Mouse (Mus musculus) liver, embryonic 13.5 days (tissue): ENCODE results near the gene Ddah1. TPM values are rescaled to one million over a fixed set of nuclear protein-coding genes. Genes with fewer than 3 reads are reported as not detected.

Source experiments
- ATAC-seq: fragments of 200-750 bp; cut with Nextera tagmentation; 2 replicates; pipeline ENCODE4 v1.8.0; 2017; ENCODE audit warnings: low read depth, mild to moderate bottlenecking, moderate number of reproducible peaks, moderate library complexity
- DNase-seq: peaks from one replicate; pipeline ENCODE4 v3.0.0; 2022
- H3K27ac ChIP-seq: fragments of 300-500 bp; sonication (generic); 2 replicates; pipeline ENCODE4 v1.5.1; 2015; ENCODE audit warnings: moderate library complexity, mild to moderate bottlenecking, inconsistent platforms
- H3K27me3 ChIP-seq: fragments of 300-500 bp; sonication (generic); 2 replicates; pipeline ENCODE4 v1.6.1; 2015; ENCODE audit warnings: mild to moderate bottlenecking, inconsistent platforms
- H3K36me3 ChIP-seq: fragments of 300-500 bp; sonication (generic); 2 replicates; pipeline ENCODE4 v1.6.1; 2015; ENCODE audit warnings: mild to moderate bottlenecking, inconsistent platforms
- H3K4me1 ChIP-seq: fragments of 300-500 bp; sonication (generic); replicated peaks from 2 replicates; pipeline ENCODE4 v1.6.1; 2015; ENCODE audit warnings: inconsistent platforms
- H3K4me2 ChIP-seq: fragments of 300-500 bp; sonication (generic); 2 replicates; pipeline ENCODE4 v1.6.1; 2015; ENCODE audit warnings: inconsistent platforms, mild to moderate bottlenecking, moderate library complexity
- H3K4me3 ChIP-seq: fragments of 300-500 bp; sonication (generic); replicated peaks from 2 replicates; pipeline ENCODE4 v1.5.1; 2015; ENCODE audit warnings: mild to moderate bottlenecking, inconsistent platforms
- H3K9ac ChIP-seq: fragments of 300-500 bp; sonication (generic); 2 replicates; pipeline ENCODE4 v1.6.1; 2015; ENCODE audit warnings: mild to moderate bottlenecking, inconsistent platforms
- H3K9me3 ChIP-seq: fragments of 300-500 bp; sonication (generic); replicated peaks from 2 replicates; pipeline ENCODE4 v1.6.1; 2016; ENCODE audit warnings: inconsistent platforms
- WGBS: fragments of 180-500 bp; shearing (Covaris S2); methylation state at CpG from one replicate; pipeline ENCODE4 v1.1.7; 2015; ENCODE audit not compliant: insufficient replicate concordance; 5-methylcytosine and 5-hydroxymethylcytosine counted together
- polyA plus RNA-seq: library from polyadenylated mRNA; unstranded; fragments of >200 nt; fragmentation: Nextera tagmentation; extraction: Ambion mirVana; gene quantifications from 2 replicates; pipeline ENCODE4 v1.2.1, GENCODE M21; 2015

The Ddah1 gene
- polyA plus RNA-seq, 1 experiment from 2014 or later, result 39.3 TPM

DNA sequence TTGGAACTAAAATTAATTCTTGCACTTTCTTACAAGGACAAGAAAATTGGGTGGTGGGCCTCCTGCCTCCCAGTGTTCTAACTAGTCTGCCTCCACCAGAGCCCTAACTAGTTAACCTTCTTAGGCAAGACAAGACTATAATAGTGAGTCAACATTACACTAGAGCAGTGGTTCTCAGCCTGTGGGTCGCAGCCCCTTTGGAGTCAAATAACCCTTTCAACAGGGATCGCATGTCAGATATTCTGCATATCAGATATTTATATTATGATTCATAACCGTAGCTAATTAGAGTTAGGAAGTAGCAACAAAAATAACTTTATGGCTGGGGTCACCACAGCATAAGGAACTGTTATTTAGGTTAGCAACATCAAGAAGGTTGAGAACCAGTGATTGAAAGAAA, 86.4 kb downstream of the Ddah1 start:
- no peak overlapping the region for H3K9ac ChIP-seq

GRCm38 (mm10) chr3:145846255-145846654, 87.8 kb downstream of the Ddah1 start:
- no peak overlapping the region for H3K4me2 ChIP-seq
- H3K9ac ChIP-seq, result no peak overlapping the region
- no peak overlapping the region for H3K27ac ChIP-seq
- no peaks in the 10 kb centered on the region for H3K9me3 ChIP-seq
- H3K27me3 ChIP-seq, result no peaks in the 10 kb centered on the region
- no peak overlapping the region for H3K4me3 ChIP-seq
- 85% methylated on average over 2 of the region's 2 CpGs for WGBS
- H3K4me1 ChIP-seq, result peaks cover 12% of the 10 kb centered on the region
- DNase-seq, result no peak
- ATAC-seq, result no peak
- no peaks in the 10 kb centered on the region for H3K36me3 ChIP-seq

More for the DNA sequence above, 86.4 kb downstream of the Ddah1 start:
- ATAC-seq (no peak), DNase-seq (no peak)
- Histone ChIP-seq H3K27ac (no peak overlapping the region), H3K9me3 (no peaks in the 10 kb centered on the region), H3K27me3 (no peaks in the 10 kb centered on the region), H3K36me3 (no peaks in the 10 kb centered on the region), H3K4me3 (no peak overlapping the region), H3K4me2 (no peak overlapping the region), H3K4me1 (peaks cover 12% of the 10 kb centered on the region)
- 64% methylated on average over 3 of the region's 3 CpGs for WGBS

DNA sequence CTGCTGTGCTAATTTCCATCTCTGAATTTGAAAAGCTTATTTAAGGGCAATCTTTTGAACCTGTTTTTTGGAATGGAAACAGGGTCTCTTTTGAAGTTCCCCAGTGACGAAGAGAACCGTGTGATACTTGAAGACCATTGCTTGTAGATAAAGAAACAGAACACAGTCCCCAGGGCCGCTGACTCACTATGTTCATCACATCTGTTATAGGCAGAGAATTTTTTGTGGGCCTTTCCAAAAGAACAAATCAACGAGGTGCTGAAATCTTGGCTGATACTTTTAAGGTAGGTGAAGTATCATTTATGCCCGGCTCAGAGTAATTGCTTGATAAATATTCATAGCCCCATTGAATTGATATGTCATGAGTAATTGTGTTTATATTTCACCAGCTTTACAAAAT, 93.6 kb downstream of the Ddah1 start:
- DNase-seq, result no peak
- no peak overlapping the region for H3K4me3 ChIP-seq
- no peak overlapping the region for H3K9ac ChIP-seq
- peaks cover 12% of the 10 kb centered on the region for H3K36me3 ChIP-seq
- H3K9me3 ChIP-seq, result no peaks in the 10 kb centered on the region
- no peak for ATAC-seq
- H3K4me2 ChIP-seq, result no peak overlapping the region
- no peaks in the 10 kb centered on the region for H3K4me1 ChIP-seq
- WGBS, result 65% methylated on average over 5 of the region's 5 CpGs
- no peak overlapping the region for H3K27ac ChIP-seq
- no peaks in the 10 kb centered on the region for H3K27me3 ChIP-seq

DNA sequence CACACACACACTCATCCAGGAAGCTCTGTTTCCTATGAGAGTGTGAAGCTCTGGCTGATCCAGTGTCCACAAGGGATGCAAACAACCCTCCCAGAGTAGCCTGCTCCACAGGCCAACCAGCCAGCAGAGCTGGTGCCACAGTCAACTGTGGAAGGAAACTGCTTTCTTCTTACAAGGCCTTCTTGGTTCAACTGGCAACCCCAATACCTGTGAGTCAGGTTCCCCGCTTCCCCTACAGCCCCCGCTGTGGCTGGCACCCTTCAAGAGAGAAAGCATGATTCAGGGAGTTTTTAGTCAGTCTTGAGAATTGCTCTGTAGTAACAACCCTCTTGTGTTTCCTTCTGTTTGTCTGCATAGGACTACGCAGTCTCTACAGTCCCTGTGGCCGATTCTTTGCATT, 94.3 kb downstream of the Ddah1 start:
- H3K36me3 ChIP-seq, result peaks cover 12% of the 10 kb centered on the region
- H3K4me2 ChIP-seq, result no peak overlapping the region
- ATAC-seq (no peak), DNase-seq (no peak)
- no peaks in the 10 kb centered on the region for H3K27me3 ChIP-seq
- H3K4me3 ChIP-seq, result no peak overlapping the region
- no peak overlapping the region for H3K27ac ChIP-seq
- no peak overlapping the region for H3K9ac ChIP-seq
- 83% methylated on average over 4 of the region's 4 CpGs for WGBS
- no peaks in the 10 kb centered on the region for H3K9me3 ChIP-seq
- H3K4me1 ChIP-seq, result no peaks in the 10 kb centered on the region

- H3K4me3 ChIP-seq, result no peak overlapping the region
- no peaks in the 10 kb centered on the region for H3K9me3 ChIP-seq
- no peak for ATAC-seq
- H3K27ac ChIP-seq, result no peak overlapping the region
- H3K4me2 ChIP-seq, result no peak overlapping the region
- 68% methylated on average over 4 of the region's 4 CpGs for WGBS
- DNase-seq, result no peak
- no peaks in the 10 kb centered on the region for H3K4me1 ChIP-seq
- peaks cover 12% of the 10 kb centered on the region for H3K36me3 ChIP-seq
- no peaks in the 10 kb centered on the region for H3K27me3 ChIP-seq
- no peak overlapping the region for H3K9ac ChIP-seq
Measured at GRCm38 (mm10) chr3:145853713-145854112, 95.2 kb downstream of the Ddah1 start.

DNA sequence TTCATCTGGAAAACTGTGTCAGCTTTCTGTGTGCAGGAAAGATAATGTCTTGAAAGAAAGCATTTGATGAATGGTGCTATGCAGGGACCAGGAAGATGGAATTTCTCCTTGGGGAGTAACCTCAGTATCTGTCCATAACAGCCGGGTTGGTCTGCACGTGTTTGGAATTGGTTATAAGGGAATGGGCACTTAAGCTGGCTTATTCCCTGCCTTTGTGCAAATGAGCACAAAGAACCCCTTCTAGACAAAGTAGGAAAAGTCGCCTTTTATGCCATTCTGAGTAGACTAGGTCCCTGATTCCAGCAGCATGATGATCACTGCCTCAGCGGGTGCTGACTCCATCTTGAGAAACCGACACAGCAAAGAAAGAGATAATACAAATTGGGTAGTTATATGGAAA, 96.0 kb downstream of the Ddah1 start:
- Histone ChIP-seq H3K4me2 (no peak overlapping the region), H3K9me3 (no peaks in the 10 kb centered on the region), H3K27me3 (no peaks in the 10 kb centered on the region), H3K27ac (no peak overlapping the region), H3K9ac (no peak overlapping the region), H3K4me1 (no peaks in the 10 kb centered on the region), H3K36me3 (peaks cover 12% of the 10 kb centered on the region), H3K4me3 (no peak overlapping the region)
- DNase-seq (no peak), ATAC-seq (no peak)
- 61% methylated on average over 5 of the region's 5 CpGs for WGBS

DNA sequence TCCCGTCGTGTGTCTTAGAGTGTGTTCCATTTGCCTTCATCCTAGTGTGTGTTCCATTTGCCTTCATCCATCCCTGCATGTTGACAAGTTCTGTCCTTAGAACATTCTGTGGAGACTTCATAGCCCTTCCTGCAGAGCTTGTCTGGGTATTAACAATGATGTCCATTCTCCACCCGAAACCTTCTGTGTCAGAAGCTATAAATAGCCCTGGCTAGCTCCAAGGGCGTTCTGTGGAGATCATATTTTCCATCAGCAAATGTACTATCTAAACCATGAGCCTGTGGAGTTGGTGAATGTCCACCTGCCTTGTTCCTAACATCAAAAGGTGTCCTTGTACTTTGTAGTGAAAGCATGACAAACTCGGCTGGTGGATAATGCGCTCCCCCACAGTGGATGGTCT, 96.8 kb downstream of the Ddah1 start:
- Histone ChIP-seq H3K27ac (no peak overlapping the region), H3K27me3 (no peaks in the 10 kb centered on the region)
- 70% methylated on average over 6 of the region's 6 CpGs for WGBS

DNA sequence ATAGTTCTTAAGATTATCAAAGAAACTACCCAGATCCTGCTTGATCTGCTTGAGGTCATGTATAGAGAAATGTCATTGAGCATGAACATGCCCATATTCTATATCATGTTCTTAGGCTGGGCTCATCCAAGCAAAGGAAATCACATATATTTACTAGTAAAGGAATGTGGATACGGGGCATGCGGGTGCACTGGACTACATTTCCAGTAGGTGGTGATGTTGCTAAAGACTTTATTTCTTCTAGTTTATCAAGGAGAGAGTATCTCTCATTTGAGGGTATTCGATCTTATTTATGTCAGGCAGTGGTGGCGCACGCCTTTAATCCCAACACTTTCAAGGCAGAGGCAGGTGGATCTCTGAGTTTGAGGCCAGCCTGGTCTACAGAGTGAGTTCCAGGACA, 99.9 kb downstream of the Ddah1 start:
- no peak overlapping the region for H3K9ac ChIP-seq
- H3K9me3 ChIP-seq, result no peaks in the 10 kb centered on the region
- H3K36me3 ChIP-seq, result peaks cover 7% of the 10 kb centered on the region
- no peak for DNase-seq
- H3K4me2 ChIP-seq, result no peak overlapping the region
- H3K27me3 ChIP-seq, result no peaks in the 10 kb centered on the region
- H3K4me3 ChIP-seq, result no peak overlapping the region
- no peak for ATAC-seq
- H3K27ac ChIP-seq, result no peak overlapping the region
- no peaks in the 10 kb centered on the region for H3K4me1 ChIP-seq
- 83% methylated on average over 5 of the region's 5 CpGs for WGBS

More for the DNA sequence above, 96.8 kb downstream of the Ddah1 start:
- no peak overlapping the region for H3K4me3 ChIP-seq
- no peaks in the 10 kb centered on the region for H3K9me3 ChIP-seq
- DNase-seq (no peak), ATAC-seq (no peak)
- no peak overlapping the region for H3K4me2 ChIP-seq
- H3K4me1 ChIP-seq, result no peaks in the 10 kb centered on the region
- peaks cover 12% of the 10 kb centered on the region for H3K36me3 ChIP-seq
- no peak overlapping the region for H3K9ac ChIP-seq

DNA sequence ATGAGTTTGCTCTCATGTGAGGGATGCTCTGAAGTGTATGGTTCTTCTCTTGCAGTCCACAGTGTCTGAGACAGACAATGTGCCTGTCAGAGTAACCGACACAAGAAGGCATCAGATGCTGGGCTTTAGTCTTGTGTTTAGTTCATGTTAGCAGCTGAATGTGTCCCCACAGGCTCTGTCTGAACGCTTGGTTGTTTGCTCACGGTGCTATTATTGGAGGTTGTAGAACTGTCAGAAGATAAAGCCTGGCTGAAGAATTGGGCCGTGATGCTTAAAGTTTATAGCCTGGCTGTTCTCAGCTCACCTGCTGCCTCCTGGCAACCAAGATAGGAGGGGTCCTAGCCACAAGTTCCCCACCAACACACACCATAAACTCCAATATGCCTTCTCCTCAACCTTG, 104.0 kb downstream of the Ddah1 start:
- Histone ChIP-seq H3K4me1 (no peaks in the 10 kb centered on the region), H3K9me3 (no peaks in the 10 kb centered on the region), H3K4me3 (no peak overlapping the region), H3K36me3 (no peaks in the 10 kb centered on the region), H3K4me2 (no peak overlapping the region), H3K9ac (no peak overlapping the region), H3K27ac (no peak overlapping the region), H3K27me3 (no peaks in the 10 kb centered on the region)
- WGBS, result 67% methylated on average over 4 of the region's 4 CpGs
- ATAC-seq (no peak), DNase-seq (no peak)

- Histone ChIP-seq H3K27me3 (no peaks in the 10 kb centered on the region), H3K9ac (no peak overlapping the region), H3K9me3 (no peaks in the 10 kb centered on the region), H3K4me2 (no peak overlapping the region), H3K27ac (no peak overlapping the region), H3K4me1 (no peaks in the 10 kb centered on the region), H3K4me3 (no peak overlapping the region), H3K36me3 (no peaks in the 10 kb centered on the region)
- DNase-seq (no peak), ATAC-seq (no peak)
- 66% methylated on average over 8 of the region's 8 CpGs for WGBS
Measured at GRCm38 (mm10) chr3:145864033-145864712, 105.7 kb downstream of the Ddah1 start.

GRCm38 (mm10) chr3:145864713-145865233, 106.3 kb downstream of the Ddah1 start:
- no peak overlapping the region for H3K27ac ChIP-seq
- WGBS, result 60% methylated on average over 7 of the region's 10 CpGs
- H3K27me3 ChIP-seq, result no peaks in the 10 kb centered on the region
- no peaks in the 10 kb centered on the region for H3K36me3 ChIP-seq
- H3K4me1 ChIP-seq, result no peaks in the 10 kb centered on the region
- H3K9me3 ChIP-seq, result no peaks in the 10 kb centered on the region
- DNase-seq (no peak), ATAC-seq (no peak)
- H3K9ac ChIP-seq, result no peak overlapping the region
- H3K4me2 ChIP-seq, result no peak overlapping the region
- no peak overlapping the region for H3K4me3 ChIP-seq

DNA sequence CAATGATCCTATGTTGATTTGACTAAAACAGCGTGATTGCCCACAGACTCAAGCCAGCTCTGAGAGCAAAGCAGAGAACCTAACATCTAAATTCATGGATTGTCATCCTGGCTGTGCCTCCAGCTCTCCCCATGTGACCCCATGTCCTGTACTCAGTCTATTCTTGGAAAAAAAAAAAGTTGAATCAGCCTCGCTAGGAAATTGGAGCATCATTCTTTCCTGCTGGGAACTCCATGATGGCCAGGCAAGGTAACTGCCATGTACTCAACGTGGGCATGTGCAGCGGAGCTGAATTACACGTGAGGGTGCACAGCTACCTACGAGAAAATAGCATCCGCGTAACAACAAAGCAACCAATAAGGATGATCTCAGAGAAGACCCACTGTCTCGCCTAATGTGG, 114.2 kb downstream of the Ddah1 start:
- no peaks in the 10 kb centered on the region for H3K9me3 ChIP-seq
- no peaks in the 10 kb centered on the region for H3K4me1 ChIP-seq
- H3K4me2 ChIP-seq, result no peak overlapping the region
- no peak overlapping the region for H3K9ac ChIP-seq
- no peaks in the 10 kb centered on the region for H3K27me3 ChIP-seq
- DNase-seq (no peak), ATAC-seq (no peak)
- 84% methylated on average over 9 of the region's 9 CpGs for WGBS
- no peaks in the 10 kb centered on the region for H3K36me3 ChIP-seq
- no peak overlapping the region for H3K4me3 ChIP-seq
- H3K27ac ChIP-seq, result no peak overlapping the region
